Comparison of ENCODE assay signal across 8 mouse cellular contexts in the genomic region with DNA sequence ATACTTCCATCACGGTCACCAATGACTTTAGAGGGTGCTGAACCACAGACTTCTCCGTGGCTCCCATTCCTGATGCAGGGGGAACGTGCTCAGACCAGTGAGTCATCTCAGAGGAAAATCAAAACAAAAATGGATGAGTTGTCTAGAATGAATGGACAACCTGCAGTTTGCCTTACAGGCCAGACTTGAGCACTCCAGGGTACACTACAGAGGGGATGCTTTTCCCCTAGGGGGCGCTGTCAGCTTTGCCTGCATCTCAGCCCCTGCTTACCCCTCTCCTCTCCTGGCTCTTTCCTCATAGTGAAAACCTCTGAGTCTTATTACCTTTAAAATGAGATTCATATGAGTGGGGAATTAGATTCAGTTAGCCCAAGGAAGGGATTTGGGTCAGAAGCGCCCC.
DNase-seq lines count a peak whose midpoint lies in the region; ATAC-seq and TF ChIP-seq lines count a peak whose summit lies in the region.

No protein-coding gene starts in this region.

- H3K27ac ChIP-seq in forebrain, embryonic 14.5 days (ENCODE audit: low read depth, low read length): no peak overlapping the region
- H3K27ac ChIP-seq in lung, postnatal 0 days (ENCODE audit: low read length): no peak overlapping the region

- no peaks in the 10 kb centered on the region for H3K36me3 ChIP-seq in forebrain, embryonic 14.5 days (ENCODE audit: control insufficient read depth, insufficient read depth, low read length)
- no peaks in the 10 kb centered on the region for H3K36me3 ChIP-seq in lung, postnatal 0 days (ENCODE audit: insufficient read depth, low read length)

- no peak overlapping the region for H3K4me3 ChIP-seq in forebrain, embryonic 14.5 days (ENCODE audit: low read depth, low read length)
- no peak overlapping the region for H3K4me3 ChIP-seq in lung, postnatal 0 days (ENCODE audit: low read depth, low read length)

- peak; percentile 63; the same call in 1 of the 2 replicates for ATAC-seq in forebrain, embryonic 14.5 days
- ATAC-seq in lung, postnatal 0 days: no peak
- no peak for ATAC-seq in activated CD4-positive, CD25-positive, alpha-beta regulatory T cell, adult 4 months

- TF ChIP-seq CTCF in lung, postnatal 0 days (IDR thresholded peaks at IDR 0.05): peak; percentile 65

- 36% methylated on average over 5 of the region's 5 CpGs for WGBS in forebrain, embryonic 14.5 days
- 41% methylated on average over 5 of the region's 5 CpGs for WGBS in lung, postnatal 0 days

- peak; percentile 32 for DNase-seq in ovary, postnatal 36 days (ENCODE audit: low spot score)
- no peak for DNase-seq in ovary, postnatal 10 days (ENCODE audit: low spot score)
- DNase-seq in adrenal gland, postnatal 36 days: peak; percentile 76 to 82
- peak; percentile 61 for DNase-seq in forebrain, embryonic 14.5 days (ENCODE audit: low spot score)
- DNase-seq in layer of hippocampus, adult 11-12 months (ENCODE audit: low spot score): peak; percentile 92
- DNase-seq in lung, postnatal 0 days (ENCODE audit: low spot score): peak; percentile 10
- DNase-seq in spleen, postnatal 4 days (ENCODE audit: low spot score in 2 of 2): peak; percentile 31 to 75

- H3K4me2 ChIP-seq in forebrain, embryonic 14.5 days (ENCODE audit: low read length): no peak overlapping the region
- H3K4me2 ChIP-seq in lung, postnatal 0 days (replicated peaks; ENCODE audit: low read depth, low read length): no peak overlapping the region

- H3K9ac ChIP-seq in forebrain, embryonic 14.5 days (ENCODE audit: low read length): no peak overlapping the region
- no peak overlapping the region for H3K9ac ChIP-seq in lung, postnatal 0 days (replicated peaks; ENCODE audit: low read depth)

- H3K27me3 ChIP-seq in forebrain, embryonic 14.5 days (replicated peaks; ENCODE audit: control insufficient read depth, insufficient read depth, low read length): no peaks in the 10 kb centered on the region
- H3K27me3 ChIP-seq in lung, postnatal 0 days (replicated peaks; ENCODE audit: insufficient read depth, low read length): no peaks in the 10 kb centered on the region

- no peaks in the 10 kb centered on the region for H3K9me3 ChIP-seq in forebrain, embryonic 14.5 days (replicated peaks; ENCODE audit: control insufficient read depth, low read length)
- no peaks in the 10 kb centered on the region for H3K9me3 ChIP-seq in lung, postnatal 0 days (ENCODE audit: low read length)

- H3K4me1 ChIP-seq in forebrain, embryonic 14.5 days (ENCODE audit: control insufficient read depth, insufficient read depth, low read length): no peaks in the 10 kb centered on the region
- H3K4me1 ChIP-seq in lung, postnatal 0 days (ENCODE audit: insufficient read depth, low read depth, low read length): no peaks in the 10 kb centered on the region

- no peak for TF ChIP-seq EP300 in lung, postnatal 0 days (IDR thresholded peaks at IDR 0.05)
